Mouse (Mus musculus): ENCODE measurements at regions not wholly inside any gene's neighbourhood (a gene's known extent, or its start where the extent isn't known, plus 50 kb on each side); places are given as distances from the start of the nearest gene placed in this dataset.
"Not testable (repeated sequence)": the region's sequence is repeated elsewhere in the genome, so short reads cannot be mapped to it uniquely, and the experiment has no call there.

DNA sequence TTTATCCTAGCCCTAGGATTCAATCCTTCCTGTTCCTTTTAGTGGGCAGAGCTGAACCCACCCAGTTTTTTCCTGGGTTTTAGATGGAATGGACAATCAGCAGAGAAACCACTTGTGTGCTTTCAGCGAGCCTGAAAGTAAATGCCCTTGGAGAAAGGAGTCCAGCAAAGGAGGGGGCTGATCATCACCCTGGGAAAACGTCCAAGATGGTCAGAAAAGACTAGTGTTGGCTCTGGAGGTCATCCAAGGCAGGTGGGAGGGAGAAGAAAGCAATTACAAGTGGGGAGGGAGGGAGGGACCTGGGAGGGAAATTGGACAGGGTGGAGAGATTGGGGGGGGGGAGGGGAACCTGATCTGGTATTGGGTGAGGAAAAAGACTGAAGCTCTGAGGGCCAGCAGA, 55.6 kb upstream of the Zfp366 start:
- ATAC-seq (ENCODE audit: insufficient number of reproducible peaks, insufficient read depth, low FRiP score, low TSS enrichment, low read depth) = no peak
- Histone ChIP-seq H3K4me3 (replicated peaks) (no peak overlapping the region), H3K4me2 (no peak overlapping the region), H3K36me3 (no peaks in the 10 kb centered on the region), H3K9ac (replicated peaks) (no peak overlapping the region), H3K27ac (no peak overlapping the region), H3K9me3 (peaks cover 5% of the 10 kb centered on the region; the same call in 1 of the 2 replicates), H3K27me3 (no peaks in the 10 kb centered on the region), H3K4me1 (replicated peaks) (peaks cover 11% of the 10 kb centered on the region; the same call in 1 of the 2 replicates)
- 48% methylated on average over 2 of the region's 2 CpGs for WGBS

DNA sequence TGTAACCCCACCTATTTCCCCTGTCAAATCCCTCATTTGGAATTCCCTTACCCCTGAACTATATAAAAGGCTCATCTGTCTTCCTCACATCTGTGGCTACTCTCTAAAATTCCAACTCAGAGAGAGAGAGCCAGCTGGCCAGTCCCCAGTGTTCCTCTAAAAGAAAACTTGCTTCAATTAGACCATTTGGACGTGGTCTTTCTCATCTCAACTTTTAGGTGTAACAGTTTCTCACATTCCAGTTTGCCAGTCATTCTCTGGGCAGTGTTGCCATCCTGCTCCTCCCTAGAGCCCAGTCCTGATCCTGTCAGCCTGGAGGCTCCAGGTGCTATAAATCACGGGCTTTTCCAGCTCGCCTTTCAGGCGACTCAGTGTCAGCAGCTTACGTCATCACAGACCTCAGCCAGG, 56.3 kb upstream of the Zfp366 start:
- H3K27ac ChIP-seq = no peak overlapping the region
- H3K4me3 ChIP-seq (replicated peaks) = no peak overlapping the region
- H3K9me3 ChIP-seq = peaks cover 5% of the 10 kb centered on the region; the same call in 1 of the 2 replicates
- no peak overlapping the region for H3K9ac ChIP-seq (replicated peaks)
- 54% methylated on average over 5 of the region's 5 CpGs for WGBS
- H3K27me3 ChIP-seq = no peaks in the 10 kb centered on the region
- ATAC-seq (ENCODE audit: insufficient number of reproducible peaks, insufficient read depth, low FRiP score, low TSS enrichment, low read depth) = no peak
- no peak overlapping the region for H3K4me2 ChIP-seq
- no peaks in the 10 kb centered on the region for H3K36me3 ChIP-seq
- H3K4me1 ChIP-seq (replicated peaks) = peaks cover 16% of the 10 kb centered on the region

DNA sequence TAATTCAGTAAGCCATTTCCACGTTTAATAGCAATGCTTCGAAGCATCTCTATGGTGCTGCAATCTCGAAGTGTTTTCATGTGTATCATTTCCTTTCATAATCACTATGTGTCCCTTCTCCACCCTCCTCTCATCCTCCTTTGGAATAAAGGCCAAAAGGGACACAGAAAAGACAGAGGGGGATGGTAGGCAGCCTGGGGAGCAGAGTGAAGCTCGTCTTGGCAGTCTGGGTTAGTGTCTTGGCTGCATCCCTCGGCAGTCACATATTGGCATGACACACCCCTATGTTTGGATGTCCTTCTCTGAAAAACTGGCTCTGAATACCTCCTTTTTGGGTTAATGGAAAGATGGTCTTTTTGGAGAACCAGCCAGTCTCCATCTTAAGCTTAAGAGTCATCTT, 56.9 kb upstream of the Zfp366 start:
- no peak overlapping the region for H3K4me3 ChIP-seq (replicated peaks)
- no peak for ATAC-seq (ENCODE audit: insufficient number of reproducible peaks, insufficient read depth, low FRiP score, low TSS enrichment, low read depth)
- H3K4me1 ChIP-seq (replicated peaks) = peaks cover 16% of the 10 kb centered on the region
- no peaks in the 10 kb centered on the region for H3K36me3 ChIP-seq
- H3K9ac ChIP-seq (replicated peaks) = no peak overlapping the region
- WGBS = 90% methylated on average over 5 of the region's 5 CpGs
- peaks cover 5% of the 10 kb centered on the region; the same call in 1 of the 2 replicates for H3K9me3 ChIP-seq
- H3K27me3 ChIP-seq = no peaks in the 10 kb centered on the region
- no peak overlapping the region for H3K4me2 ChIP-seq
- no peak overlapping the region for H3K27ac ChIP-seq

DNA sequence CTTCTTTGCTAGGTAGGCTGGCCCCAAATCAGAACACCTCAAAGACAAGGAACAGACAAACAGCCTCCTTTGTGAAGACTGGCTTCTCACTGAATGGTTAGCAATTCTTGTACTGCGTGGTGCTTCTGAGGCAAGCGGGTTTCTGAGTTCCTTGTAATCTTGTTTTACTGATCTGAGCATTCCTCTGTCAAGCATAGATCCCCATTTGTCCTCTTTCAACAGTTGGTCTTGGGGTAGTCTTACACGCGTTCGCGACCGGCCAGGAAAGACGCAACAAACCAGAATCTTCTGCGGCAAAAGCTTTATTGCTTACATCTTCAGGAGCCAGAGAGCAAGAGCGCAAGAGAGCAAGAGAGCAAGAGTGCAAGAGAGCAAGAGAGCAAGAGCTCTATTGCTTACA, 57.7 kb upstream of the Zfp366 start:
- H3K4me1 ChIP-seq (replicated peaks) = peaks cover 16% of the 10 kb centered on the region
- H3K27ac ChIP-seq; H3K4me2 ChIP-seq; H3K9me3 ChIP-seq; ATAC-seq (ENCODE audit: insufficient number of reproducible peaks, insufficient read depth, low FRiP score, low TSS enrichment, low read depth); H3K36me3 ChIP-seq; H3K9ac ChIP-seq (replicated peaks); H3K4me3 ChIP-seq (replicated peaks); H3K27me3 ChIP-seq: not testable (repeated sequence)
- WGBS = 94% methylated on average over 10 of the region's 10 CpGs

DNA sequence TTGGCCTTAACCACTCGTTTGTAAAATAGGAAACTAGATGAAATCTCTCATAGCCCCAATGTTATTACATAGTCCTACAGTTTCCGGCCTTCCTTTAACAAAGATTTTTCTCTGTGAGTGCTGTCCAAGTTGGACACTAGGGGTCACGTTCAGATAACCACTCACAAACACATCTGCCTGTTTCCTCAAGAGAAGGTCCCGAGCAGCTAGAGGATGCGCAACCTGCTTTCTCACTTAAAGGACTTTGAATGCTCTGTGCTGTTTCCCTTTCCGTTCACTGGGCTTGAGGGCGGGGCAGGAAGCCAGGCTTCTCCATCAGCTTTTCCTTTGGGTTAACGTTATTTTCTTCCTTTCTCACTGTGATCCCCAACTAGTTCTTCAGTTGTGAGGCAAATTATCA, 58.1 kb upstream of the Zfp366 start:
- whole genome bisulfite sequencing = 86% methylated on average over 8 of the region's 8 CpGs

DNA sequence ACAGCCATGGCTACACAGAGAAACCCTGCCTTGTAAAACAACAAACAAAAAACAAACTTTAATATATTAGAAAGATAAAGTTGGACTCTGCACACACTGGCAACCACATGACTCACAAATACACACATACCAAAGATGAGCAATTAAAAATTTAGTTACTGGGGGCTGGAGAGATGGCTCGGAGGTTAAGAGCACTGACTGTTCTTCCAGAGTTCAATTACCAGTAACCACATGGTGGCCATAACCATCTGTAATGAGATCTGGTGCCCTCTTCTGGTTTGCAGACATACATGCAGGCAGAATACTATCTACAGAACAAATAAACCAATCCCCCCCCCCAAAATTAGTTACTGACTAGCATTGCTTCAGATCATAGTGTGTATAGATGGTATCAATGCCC, 58.7 kb upstream of the Zfp366 start:
- no peak overlapping the region for H3K9ac ChIP-seq (replicated peaks)
- no peak for ATAC-seq (ENCODE audit: insufficient number of reproducible peaks, insufficient read depth, low FRiP score, low TSS enrichment, low read depth)
- no peaks in the 10 kb centered on the region for H3K27me3 ChIP-seq
- peaks cover 5% of the 10 kb centered on the region for H3K9me3 ChIP-seq
- H3K4me3 ChIP-seq (replicated peaks) = no peak overlapping the region
- no peak overlapping the region for H3K4me2 ChIP-seq
- WGBS = 63% methylated on average over 1 of the region's 1 CpGs
- H3K4me1 ChIP-seq (replicated peaks) = peaks cover 16% of the 10 kb centered on the region
- no peaks in the 10 kb centered on the region for H3K36me3 ChIP-seq
- H3K27ac ChIP-seq = no peak overlapping the region

More for the DNA sequence above, 58.1 kb upstream of the Zfp366 start:
- no peak overlapping the region for H3K9ac ChIP-seq (replicated peaks)
- H3K27me3 ChIP-seq = no peaks in the 10 kb centered on the region
- H3K4me1 ChIP-seq (replicated peaks) = peaks cover 16% of the 10 kb centered on the region
- no peak overlapping the region for H3K27ac ChIP-seq
- no peaks in the 10 kb centered on the region for H3K36me3 ChIP-seq
- no peak overlapping the region for H3K4me3 ChIP-seq (replicated peaks)
- H3K9me3 ChIP-seq = peaks cover 5% of the 10 kb centered on the region; the same call in 1 of the 2 replicates
- no peak overlapping the region for H3K4me2 ChIP-seq
- no peak for ATAC-seq (ENCODE audit: insufficient number of reproducible peaks, insufficient read depth, low FRiP score, low TSS enrichment, low read depth)

DNA sequence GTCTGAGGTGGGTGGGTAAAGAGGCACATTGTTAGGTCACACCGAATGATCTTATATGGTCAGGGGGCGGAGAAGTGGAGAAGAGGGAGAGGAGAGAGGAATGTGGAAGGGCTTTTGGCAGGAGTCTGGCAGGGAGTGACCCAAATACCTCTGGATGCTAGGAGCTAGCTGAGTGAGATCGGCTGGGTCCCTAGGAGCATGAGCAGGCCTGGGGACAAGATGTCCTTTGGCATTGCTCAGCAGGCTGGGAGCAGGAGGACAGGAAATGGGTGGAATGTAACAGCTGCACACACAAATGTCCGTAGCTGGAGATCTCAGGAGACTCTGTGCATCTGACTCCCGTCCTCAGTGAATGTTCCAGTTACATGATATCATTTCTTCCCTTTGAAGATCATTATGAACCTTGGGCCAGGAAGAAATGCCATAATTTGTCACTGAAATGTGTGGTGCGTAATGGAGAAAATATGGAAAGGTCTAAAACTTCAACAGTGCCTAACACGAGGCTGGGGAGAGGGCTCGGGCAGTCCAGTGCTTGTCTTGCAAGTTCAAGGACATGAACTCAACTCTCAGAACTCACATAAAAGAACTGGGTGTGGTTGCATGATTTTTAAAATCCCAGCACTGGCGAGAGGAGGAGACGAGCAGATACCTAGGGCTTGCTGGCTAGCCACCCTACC, 59.6 kb upstream of the Zfp366 start:
- no peaks in the 10 kb centered on the region for H3K27me3 ChIP-seq
- H3K4me3 ChIP-seq (replicated peaks) = no peak overlapping the region
- no peak overlapping the region for H3K9ac ChIP-seq (replicated peaks)
- ATAC-seq (ENCODE audit: insufficient number of reproducible peaks, insufficient read depth, low FRiP score, low TSS enrichment, low read depth) = no peak
- H3K9me3 ChIP-seq = no peaks in the 10 kb centered on the region; the same call in 1 of the 2 replicates
- WGBS = 63% methylated on average over 10 of the region's 10 CpGs
- H3K27ac ChIP-seq = no peak overlapping the region
- no peaks in the 10 kb centered on the region for H3K36me3 ChIP-seq
- H3K4me2 ChIP-seq = no peak overlapping the region
- peaks cover 16% of the 10 kb centered on the region for H3K4me1 ChIP-seq (replicated peaks)

DNA sequence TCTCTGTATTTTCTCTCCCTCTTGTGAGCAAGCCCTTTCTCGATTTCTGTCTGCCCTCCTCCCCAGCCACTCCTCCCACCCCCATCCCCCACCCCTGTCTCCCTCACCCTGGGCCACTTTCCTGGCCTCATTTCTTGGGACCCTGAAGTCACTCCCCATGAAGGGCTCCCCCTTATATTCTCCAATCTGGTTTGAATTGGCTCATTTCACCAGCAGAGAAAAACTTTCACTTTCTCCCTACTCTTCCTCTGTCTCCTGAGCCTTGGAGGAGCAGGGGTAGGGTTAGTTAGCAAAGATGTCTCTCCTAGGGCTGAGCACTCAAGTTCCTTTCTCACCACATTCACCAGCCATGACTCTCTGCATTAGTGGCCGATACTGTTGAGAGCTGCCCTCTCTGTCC, 60.5 kb upstream of the Zfp366 start:
- Histone ChIP-seq H3K4me2 (no peak overlapping the region), H3K27me3 (no peaks in the 10 kb centered on the region), H3K27ac (no peak overlapping the region), H3K9ac (replicated peaks) (no peak overlapping the region), H3K36me3 (no peaks in the 10 kb centered on the region), H3K4me3 (replicated peaks) (no peak overlapping the region), H3K4me1 (replicated peaks) (peaks cover 20% of the 10 kb centered on the region), H3K9me3 (no peaks in the 10 kb centered on the region; the same call in 1 of the 2 replicates)
- ATAC-seq (ENCODE audit: insufficient number of reproducible peaks, insufficient read depth, low FRiP score, low TSS enrichment, low read depth) = no peak
- WGBS = 35% methylated on average over 2 of the region's 2 CpGs

DNA sequence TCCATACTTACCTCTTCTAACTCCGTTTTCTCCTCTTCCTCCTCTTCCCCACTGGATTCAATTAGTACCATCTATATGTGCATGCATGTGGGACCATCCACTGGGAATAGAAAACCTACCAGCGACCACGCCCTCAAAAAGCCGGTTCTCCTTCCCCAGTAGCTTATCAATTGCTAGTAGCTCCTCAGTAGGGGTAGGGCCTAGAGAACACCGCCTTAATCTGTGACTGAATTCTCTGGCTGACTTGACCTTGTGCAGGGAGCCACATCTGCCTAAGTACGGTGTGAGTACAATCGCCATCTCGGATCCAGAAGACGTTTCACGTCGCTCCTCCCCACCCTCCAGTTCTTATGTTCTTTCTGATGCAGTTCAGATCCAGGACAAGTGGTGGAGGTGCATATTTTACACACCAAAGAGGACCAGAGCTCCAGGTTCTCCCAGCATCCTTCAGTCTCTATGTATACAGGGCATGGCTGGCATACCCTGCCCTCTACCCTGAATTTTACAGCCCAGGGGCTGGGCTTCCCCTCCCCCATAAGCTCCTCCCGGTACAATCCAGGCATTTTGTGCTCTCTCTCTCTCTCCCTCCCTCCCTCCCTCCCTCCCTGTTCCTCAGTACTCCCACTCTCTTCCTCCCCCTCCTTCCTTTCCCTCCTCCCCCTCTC, 61.0 kb upstream of the Zfp366 start:
- Histone ChIP-seq H3K4me1 (replicated peaks) (peaks cover 20% of the 10 kb centered on the region), H3K9ac (replicated peaks) (no peak overlapping the region), H3K27ac (no peak overlapping the region), H3K36me3 (no peaks in the 10 kb centered on the region), H3K4me2 (no peak overlapping the region), H3K4me3 (replicated peaks) (no peak overlapping the region), H3K9me3 (no peaks in the 10 kb centered on the region; the same call in 1 of the 2 replicates), H3K27me3 (no peaks in the 10 kb centered on the region)
- 76% methylated on average over 12 of the region's 12 CpGs for WGBS
- ATAC-seq (ENCODE audit: insufficient number of reproducible peaks, insufficient read depth, low FRiP score, low TSS enrichment, low read depth) = no peak

DNA sequence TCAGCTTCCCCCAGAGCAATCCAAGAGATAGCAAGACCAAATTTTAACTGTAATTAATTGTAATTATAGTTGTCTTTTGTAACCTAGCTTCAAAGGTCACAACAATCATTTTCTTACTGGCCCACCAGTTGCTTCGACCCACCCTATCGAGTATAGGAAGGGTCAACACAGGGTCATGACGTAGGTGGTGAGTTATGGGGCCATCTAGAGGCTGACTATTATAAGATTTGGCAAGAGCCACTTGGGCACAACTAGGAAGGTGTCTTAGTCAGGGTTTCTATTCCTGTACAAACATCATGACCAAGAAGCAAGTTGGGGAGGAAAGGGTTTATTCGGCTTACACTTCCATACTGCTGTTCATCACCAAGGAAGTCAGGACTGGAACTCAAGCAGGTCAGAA, 62.1 kb upstream of the Zfp366 start:
- H3K4me1 ChIP-seq (replicated peaks) = peaks cover 20% of the 10 kb centered on the region
- H3K27ac ChIP-seq; H3K4me3 ChIP-seq (replicated peaks); H3K27me3 ChIP-seq; H3K36me3 ChIP-seq; H3K9me3 ChIP-seq; ATAC-seq (ENCODE audit: insufficient number of reproducible peaks, insufficient read depth, low FRiP score, low TSS enrichment, low read depth); H3K9ac ChIP-seq (replicated peaks); H3K4me2 ChIP-seq: not testable (repeated sequence)
- WGBS = 87% methylated on average over 4 of the region's 4 CpGs

DNA sequence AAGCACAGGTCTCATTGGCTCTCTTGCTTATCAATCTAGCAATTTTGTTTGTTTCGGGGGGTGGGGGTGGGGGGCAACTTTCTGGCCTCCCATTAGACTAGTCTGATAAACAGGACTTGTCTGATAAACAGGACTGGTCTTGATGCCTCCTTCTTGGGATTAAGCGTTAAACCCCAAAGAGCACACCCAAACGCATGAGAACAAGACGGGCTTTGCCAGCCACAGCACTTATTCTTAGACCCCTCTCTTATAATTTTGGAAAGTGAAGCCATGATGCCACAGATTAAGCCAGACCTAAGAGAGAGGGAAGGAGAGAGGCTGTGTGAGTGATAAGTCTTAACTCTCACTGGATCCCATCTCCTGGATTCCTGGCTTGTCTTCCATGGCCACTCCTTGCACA, 63.5 kb upstream of the Zfp366 start:
- H3K4me3 ChIP-seq (replicated peaks) = no peak overlapping the region
- H3K4me1 ChIP-seq (replicated peaks) = peaks cover 20% of the 10 kb centered on the region
- no peaks in the 10 kb centered on the region for H3K27me3 ChIP-seq
- no peak for ATAC-seq (ENCODE audit: insufficient number of reproducible peaks, insufficient read depth, low FRiP score, low TSS enrichment, low read depth)
- no peaks in the 10 kb centered on the region; the same call in 1 of the 2 replicates for H3K9me3 ChIP-seq
- no peaks in the 10 kb centered on the region for H3K36me3 ChIP-seq
- 99% methylated on average over 4 of the region's 4 CpGs for WGBS
- no peak overlapping the region for H3K9ac ChIP-seq (replicated peaks)
- H3K27ac ChIP-seq = no peak overlapping the region
- H3K4me2 ChIP-seq = no peak overlapping the region
